Mouse (Mus musculus) megakaryocyte, embryonic 14.5 days (primary cell): ENCODE measurements around the gene Dennd1b.

ENCODE experiments used
- FLI1 ChIP-seq: IDR thresholded peaks from 2 replicates; pipeline ENCODE4 v1.6.1; 2012; ENCODE audit warnings: low read length, inconsistent platforms, mixed read lengths
- GATA1 ChIP-seq: IDR thresholded peaks from 3 replicates; pipeline ENCODE4 v1.6.1; 2012; ENCODE audit warnings: mixed read lengths, low read length, inconsistent platforms, borderline replicate concordance

GRCm38 (mm10) chr1:138974836-138975235 is 11.6 kb downstream of the Dennd1b start:
- TF ChIP-seq GATA1 (no peak), FLI1 (no peak)
